Mouse (Mus musculus) gastrocnemius, postnatal 10 days (tissue): Measurements from ENCODE around the gene Nlrp6. TPM values are rescaled to one million over a fixed set of nuclear protein-coding genes. Genes with fewer than 3 reads are reported as not detected.
A peak's percentile ranks its signal among the peaks of the same experiment; 100 is the strongest.

Experiments
- DNase-seq: peaks from one replicate; pipeline ENCODE4 v3.0.0; 2021; ENCODE audit warnings: mixed read lengths
- total RNA-seq, 2 experiments: library from RNA; stranded (reverse); gene quantifications; 2 replicates each; pipeline ENCODE4 v1.2.3; 2021

Gene Nlrp6
- total RNA-seq, 2 experiments from 2014 or later = not detected

GRCm38 (mm10) chr7:140912846-140913482, 7.7 kb upstream of the Nlrp6 start:
- DNase-seq = no peak

DNA sequence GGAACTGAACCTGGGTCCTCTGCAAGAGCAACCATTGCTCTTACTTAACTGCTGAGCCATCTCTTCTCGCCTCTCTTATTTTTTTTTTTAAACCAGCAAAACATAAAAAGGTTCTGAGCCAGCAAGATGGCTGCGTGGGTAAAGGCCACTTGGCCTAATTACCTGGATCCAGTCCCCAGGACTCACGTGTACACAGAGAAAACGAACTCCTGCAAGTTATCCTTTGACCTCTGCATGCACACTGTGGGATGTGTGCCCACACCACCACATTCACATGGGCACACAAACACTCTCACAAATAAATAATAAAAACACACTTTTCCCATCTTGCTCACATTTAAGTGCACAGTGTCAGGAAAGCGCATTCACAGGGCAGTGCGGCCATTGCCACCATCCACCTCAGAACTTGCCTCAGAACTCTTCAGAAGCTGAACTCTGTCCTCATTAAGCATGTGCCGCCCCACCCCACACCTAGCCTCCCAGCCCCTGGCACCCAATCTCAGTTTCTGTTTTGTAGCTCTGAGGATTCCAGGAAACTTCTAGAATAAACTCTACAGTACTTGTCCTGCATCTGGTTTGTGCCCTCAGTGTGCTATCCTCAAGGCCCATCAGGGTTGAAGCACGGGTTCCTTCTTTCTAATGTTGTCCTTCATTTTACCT, 6.5 kb upstream of the Nlrp6 start:
- no peak for DNase-seq

- DNase-seq = no peak
Measured at GRCm38 (mm10) chr7:140919911-140920310, 791 bp upstream of the Nlrp6 start.

GRCm38 (mm10) chr7:140921225-140921975, 698 bp downstream of the Nlrp6 start:
- DNase-seq = no peak

DNA sequence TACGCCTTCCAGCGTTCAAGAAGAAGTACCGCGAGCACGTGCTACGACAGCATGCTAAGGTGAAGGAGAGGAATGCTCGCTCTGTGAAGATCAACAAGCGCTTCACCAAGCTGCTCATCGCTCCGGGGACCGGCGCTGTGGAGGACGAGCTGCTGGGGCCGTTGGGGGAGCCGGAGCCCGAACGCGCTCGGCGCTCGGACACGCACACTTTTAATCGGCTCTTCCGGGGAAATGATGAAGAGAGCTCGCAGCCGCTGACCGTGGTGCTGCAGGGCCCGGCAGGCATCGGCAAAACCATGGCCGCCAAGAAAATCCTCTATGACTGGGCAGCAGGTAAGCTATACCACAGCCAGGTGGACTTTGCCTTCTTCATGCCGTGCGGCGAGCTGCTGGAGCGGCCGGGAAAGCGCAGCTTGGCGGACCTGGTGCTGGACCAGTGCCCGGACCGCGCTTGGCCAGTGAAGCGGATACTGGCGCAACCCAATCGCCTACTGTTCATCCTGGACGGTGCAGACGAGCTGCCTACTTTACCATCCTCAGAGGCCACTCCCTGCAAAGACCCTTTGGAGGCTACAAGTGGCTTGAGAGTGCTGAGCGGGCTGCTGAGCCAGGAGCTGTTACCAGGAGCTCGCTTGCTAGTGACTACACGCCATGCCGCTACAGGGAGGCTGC, 1.8 kb downstream of the Nlrp6 start:
- DNase-seq = peak; percentile 66

GRCm38 (mm10) chr7:140923070-140923775, 2.5 kb downstream of the Nlrp6 start:
- no peak for DNase-seq

GRCm38 (mm10) chr7:140927181-140927580, 6.5 kb downstream of the Nlrp6 start:
- DNase-seq = no peak

GRCm38 (mm10) chr7:140938436-140938835, 17.7 kb downstream of the Nlrp6 start:
- DNase-seq = no peak

DNA sequence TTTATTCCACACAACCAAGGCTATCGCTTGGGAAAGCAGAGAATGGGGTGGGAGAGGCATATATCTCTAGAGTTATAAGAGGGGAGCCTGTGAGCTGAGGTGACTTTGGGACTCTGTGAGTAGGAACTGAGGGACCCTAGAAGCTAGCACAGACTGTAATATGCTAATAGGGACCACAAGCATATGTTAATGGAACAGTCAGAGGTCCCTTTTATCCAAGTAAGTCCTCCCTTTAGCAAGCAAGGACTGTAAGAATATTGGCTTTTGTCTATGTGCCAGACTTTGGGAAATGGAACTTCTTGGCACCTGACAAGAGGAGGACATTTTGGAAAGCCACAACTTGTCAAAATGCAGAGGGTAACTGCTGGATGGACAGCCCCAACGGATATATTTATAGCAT, 18.2 kb downstream of the Nlrp6 start:
- no peak for DNase-seq

DNA sequence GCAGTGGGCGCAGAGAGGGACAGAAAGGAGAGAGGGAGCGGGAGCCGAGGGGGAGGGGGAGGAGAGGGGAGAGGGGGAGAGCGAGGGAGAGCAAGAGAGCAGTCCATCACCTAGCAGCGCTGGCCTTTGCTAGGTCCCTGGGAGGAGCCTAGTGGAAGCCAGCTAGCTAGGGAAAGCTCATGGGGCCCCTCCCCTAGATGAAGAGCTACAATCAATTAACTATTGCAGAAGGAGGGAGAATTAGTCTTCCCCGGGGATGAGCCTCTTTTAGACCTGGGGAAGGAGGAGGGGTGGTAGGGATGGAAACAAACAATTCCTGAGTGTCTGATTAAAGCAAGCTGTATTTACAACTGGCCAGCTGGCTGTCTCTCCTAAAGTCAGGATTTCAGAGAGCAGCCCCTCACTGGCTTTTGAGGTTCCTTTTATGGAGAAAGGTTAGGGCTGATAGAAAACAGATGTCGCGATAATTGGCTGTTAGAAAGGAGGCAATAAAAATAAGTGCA, 19.0 kb downstream of the Nlrp6 start:
- no peak for DNase-seq

DNA sequence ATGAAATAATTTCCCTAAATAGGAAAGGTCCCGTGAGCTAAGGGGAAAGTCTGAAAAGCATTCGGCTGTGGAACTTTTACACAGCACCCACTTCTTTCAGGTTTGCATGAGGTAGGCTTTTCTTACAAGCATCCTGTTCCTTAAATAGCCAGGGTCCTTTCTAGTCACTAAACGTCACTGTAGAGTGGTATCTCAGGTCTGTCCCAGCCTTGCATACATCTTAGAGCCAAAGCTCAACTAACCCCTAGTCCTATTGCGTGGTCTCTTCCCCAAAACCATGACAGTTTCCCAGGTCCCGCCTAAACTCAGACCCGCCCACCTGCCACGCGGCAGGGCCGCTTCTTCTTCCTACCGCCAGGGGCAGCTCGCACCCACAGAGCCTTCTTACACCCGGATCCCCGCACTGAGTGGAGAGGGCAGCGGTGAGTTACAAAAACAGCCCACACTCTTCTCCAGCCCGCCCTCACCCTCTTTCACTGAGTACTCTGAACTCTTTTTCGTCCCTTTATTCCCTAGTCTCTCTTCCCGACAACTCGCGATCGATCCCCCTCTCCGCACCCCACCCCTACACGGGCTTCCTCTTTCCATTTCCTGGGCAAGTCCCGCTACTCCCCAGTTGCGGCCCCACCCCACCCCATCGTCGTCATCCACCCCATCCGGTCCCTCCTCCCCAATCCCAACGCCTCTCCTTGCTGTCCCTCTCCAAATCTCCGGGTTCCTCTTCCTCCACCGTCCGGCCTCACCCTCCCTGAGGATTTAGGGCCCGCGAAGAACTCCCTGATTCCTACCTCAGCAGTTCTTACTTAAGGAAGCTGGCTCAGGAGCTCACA, 20.7 kb downstream of the Nlrp6 start, which contains the start of gene Pgghg:
Gene Pgghg (plus strand): TSS at position 170 of the 830 bp plus-strand sequence.
- peak; percentile 83 for DNase-seq

DNA sequence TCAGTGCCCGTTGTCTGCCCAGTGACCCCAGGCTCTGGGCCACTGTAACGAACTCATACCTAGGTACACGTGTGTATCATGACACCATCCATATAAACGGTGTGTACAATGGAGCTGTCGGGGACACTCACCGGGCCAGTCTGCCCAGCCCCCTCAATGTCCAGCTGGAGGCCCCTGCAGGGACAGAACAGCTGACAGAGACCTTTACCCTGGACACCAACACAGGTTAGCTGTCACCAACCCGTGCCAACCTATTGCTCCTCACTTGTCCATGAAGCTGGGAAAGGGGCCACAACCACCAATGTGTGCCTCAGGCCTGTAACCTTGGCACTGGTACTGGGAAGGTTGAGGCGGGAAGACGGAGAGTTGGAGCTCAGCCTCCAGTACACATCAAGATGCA, 21.6 kb downstream of the Nlrp6 start:
- no peak for DNase-seq

GRCm38 (mm10) chr7:140942811-140943210, 22.1 kb downstream of the Nlrp6 start:
- no peak for DNase-seq

DNA sequence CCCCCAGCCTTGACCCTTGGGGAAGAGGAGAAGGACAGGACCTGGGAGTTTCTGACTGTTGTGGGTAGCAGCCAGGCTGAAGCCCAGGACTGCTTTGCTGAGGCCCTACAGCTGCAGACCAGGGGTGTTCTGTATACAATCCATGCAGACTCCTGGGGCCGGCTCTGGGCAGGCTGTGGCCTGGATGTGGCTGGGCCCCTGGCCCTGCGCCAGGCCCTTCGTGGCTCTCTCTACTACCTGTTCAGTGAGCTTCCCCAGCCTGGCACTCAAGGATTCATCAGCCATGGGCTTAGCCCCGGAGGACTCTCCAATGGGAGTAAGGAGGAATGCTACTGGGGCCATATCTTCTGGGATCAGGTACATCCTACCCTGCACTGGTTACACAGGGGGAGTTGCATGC, 22.7 kb downstream of the Nlrp6 start:
- DNase-seq = no peak

GRCm38 (mm10) chr7:140944236-140944635, 23.5 kb downstream of the Nlrp6 start:
- no peak for DNase-seq

DNA sequence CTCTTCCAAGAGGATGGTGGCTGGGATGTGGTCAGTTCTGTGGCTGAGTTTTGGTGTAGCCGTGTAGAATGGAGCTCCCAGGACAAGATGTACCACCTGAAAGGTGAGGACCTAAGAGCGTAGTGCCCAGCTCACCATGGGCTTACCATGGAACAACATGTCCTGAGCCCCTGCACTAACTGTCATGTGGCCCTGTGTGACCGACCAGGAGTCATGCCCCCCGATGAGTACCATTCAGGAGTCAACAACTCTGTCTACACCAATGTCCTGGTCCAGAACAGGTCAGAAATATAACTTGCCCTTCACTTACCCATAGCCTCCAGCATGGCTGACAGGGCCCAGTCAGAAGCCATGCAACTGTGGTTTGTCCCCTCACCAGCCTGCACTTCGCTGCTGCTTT, 24.5 kb downstream of the Nlrp6 start:
- no peak for DNase-seq

GRCm38 (mm10) chr7:140946311-140946710, 25.6 kb downstream of the Nlrp6 start:
- no peak for DNase-seq

GRCm38 (mm10) chr7:140946980-140947379, 26.3 kb downstream of the Nlrp6 start:
- DNase-seq = no peak

DNA sequence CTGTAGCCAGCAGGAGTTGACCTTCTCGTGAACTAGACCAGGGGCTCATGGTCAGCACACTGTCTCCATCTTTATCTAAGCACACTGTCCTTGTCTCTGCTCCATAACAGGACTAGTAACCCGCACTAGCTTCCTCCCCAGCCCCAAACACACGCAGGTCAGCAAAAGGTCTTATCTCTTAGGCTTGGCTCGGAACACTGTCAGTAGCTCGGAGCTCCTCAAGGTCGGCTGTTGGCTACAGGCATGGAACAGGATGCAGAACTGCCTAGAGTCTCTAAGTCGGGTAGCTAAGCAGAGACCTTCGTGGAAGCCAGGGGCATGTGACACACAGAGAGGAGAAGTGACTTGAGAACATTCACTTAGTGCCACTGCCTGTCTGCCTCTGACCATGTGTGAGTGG, 27.5 kb downstream of the Nlrp6 start:
- no peak for DNase-seq

DNA sequence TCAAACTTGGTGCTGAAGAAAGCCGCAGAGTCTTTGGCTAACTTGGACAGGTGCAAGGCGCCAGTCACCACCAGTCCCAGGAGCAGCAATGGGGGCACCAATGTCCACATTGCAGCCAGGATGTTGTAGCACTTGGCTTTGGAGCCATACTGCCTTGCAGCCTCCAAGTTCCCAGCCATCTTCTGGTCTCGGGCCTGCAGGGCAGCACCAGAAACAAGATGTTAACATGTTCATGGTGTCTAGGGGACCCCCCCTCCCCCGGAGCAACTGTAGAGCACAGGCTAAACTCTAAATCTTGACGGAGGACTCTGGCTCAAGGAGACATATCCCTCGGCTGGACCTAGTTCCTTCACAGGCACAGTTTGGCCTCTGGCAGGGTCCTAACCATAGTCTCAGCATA, 28.6 kb downstream of the Nlrp6 start:
- DNase-seq = no peak
